Mouse (Mus musculus) bone marrow, adult 2 months (tissue): ENCODE measurements around the gene Akap17b.

Experiments
- CTCF ChIP-seq: fragments of 200-500 bp; IDR thresholded peaks from 2 replicates; pipeline ENCODE4 v1.5.1; 2011; ENCODE audit warnings: low read length, control low read depth; ENCODE audit not compliant: control insufficient read depth, insufficient read depth
- POLR2A ChIP-seq: fragments of 200-500 bp; IDR thresholded peaks from 2 replicates; pipeline ENCODE4 v1.6.1; 2011; ENCODE audit warnings: low read depth, mild to moderate bottlenecking, control low read depth, low read length, borderline replicate concordance; ENCODE audit not compliant: control insufficient read depth

GRCm38 (mm10) chrX:36598390-36598810, 46.8 kb downstream of the Akap17b start:
- TF ChIP-seq CTCF (no peak), POLR2A (no peak)
